Mouse (Mus musculus): ENCODE results near the gene Smim17. TPM values are rescaled to one million over a fixed set of nuclear protein-coding genes. Genes with fewer than 3 reads are reported as not detected.

The Smim17 gene
- polyA plus RNA-seq, 1 experiment from 2014 or later, result not detected

- Histone ChIP-seq H3K4me2 (ENCODE audit: low read length) (peak within 1 kb of the TSS; percentile 88), H3K9ac (ENCODE audit: low read length) (peak within 1 kb of the TSS; percentile 85), H3K4me3 (ENCODE audit: control insufficient read depth in 1 of 2, insufficient read depth in 1 of 2, low read depth in 1 of 2, low read length in 2 of 2) (peak within 1 kb of the TSS; percentile 73), H3K9me3 (ENCODE audit: control insufficient read depth, low read length) (no peaks in the 10 kb centered on the region), H3K27me3 (ENCODE audit: control insufficient read depth, insufficient read depth, low read length) (no peaks in the 10 kb centered on the region), H3K27ac (replicated peaks in 1 of 2; ENCODE audit: control insufficient read depth in 1 of 2, insufficient read depth in 1 of 2, low read depth in 2 of 2, low read length in 2 of 2) (peak within 1 kb of the TSS; percentile 40 to 61; a peak in 2 of 4 replicates), H3K4me1 (ENCODE audit: control insufficient read depth in 2 of 2, insufficient read depth in 2 of 2, low read length in 2 of 2) (peaks cover 9 to 11% of the 10 kb centered on the region in 2 experiments; a peak in 3 of 4 replicates), H3K36me3 (ENCODE audit: control insufficient read depth, insufficient read depth, low read length) (no peaks in the 10 kb centered on the region)
- under 1% methylated on average over 28 of the region's 28 CpGs for WGBS
- peak; percentile 96 for ATAC-seq (ENCODE audit: insufficient number of reproducible peaks, insufficient read depth, low FRiP score, low read depth)
Observed at GRCm38 (mm10) chr7:6383044-6383455, 15.5 kb upstream of the Smim17 start, which contains the start of gene Zfp28. Gene Zfp28, plus strand, starts transcription at chr7:6383295.

GRCm38 (mm10) chr7:6384011-6384410, 14.5 kb upstream of the Smim17 start:
- ATAC-seq (ENCODE audit: insufficient number of reproducible peaks, insufficient read depth, low FRiP score, low read depth), result no peak
- Histone ChIP-seq H3K27ac (replicated peaks in 1 of 2; ENCODE audit: control insufficient read depth in 1 of 2, insufficient read depth in 1 of 2, low read depth in 2 of 2, low read length in 2 of 2) (peak overlapping the region in 1 of 2 experiments; percentile 61; a peak in 2 of 4 replicates), H3K9me3 (ENCODE audit: control insufficient read depth, low read length) (no peaks in the 10 kb centered on the region), H3K4me1 (ENCODE audit: control insufficient read depth in 2 of 2, insufficient read depth in 2 of 2, low read length in 2 of 2) (peaks cover 9 to 11% of the 10 kb centered on the region in 2 experiments; a peak in 3 of 4 replicates), H3K9ac (ENCODE audit: low read length) (peak overlapping the region; percentile 85; the same call in 1 of the 2 replicates), H3K4me3 (ENCODE audit: control insufficient read depth in 1 of 2, insufficient read depth in 1 of 2, low read depth in 1 of 2, low read length in 2 of 2) (peak overlapping the region; percentile 73; a peak in 3 of 4 replicates), H3K36me3 (ENCODE audit: control insufficient read depth, insufficient read depth, low read length) (0 out of 2 replicates have a peak, but pooled peaks cover 3% of the 10 kb centered on the region), H3K4me2 (ENCODE audit: low read length) (peak overlapping the region; percentile 88), H3K27me3 (ENCODE audit: control insufficient read depth, insufficient read depth, low read length) (no peaks in the 10 kb centered on the region)
- 53% methylated on average over 8 of the region's 8 CpGs for WGBS

- Histone ChIP-seq H3K36me3 (ENCODE audit: control insufficient read depth, insufficient read depth, low read length) (peaks cover 33% of the 10 kb centered on the region), H3K4me3 (ENCODE audit: control insufficient read depth in 1 of 2, insufficient read depth in 1 of 2, low read depth in 1 of 2, low read length in 2 of 2) (no peak overlapping the region), H3K27me3 (ENCODE audit: control insufficient read depth, insufficient read depth, low read length) (no peaks in the 10 kb centered on the region), H3K27ac (replicated peaks in 1 of 2; ENCODE audit: control insufficient read depth in 1 of 2, insufficient read depth in 1 of 2, low read depth in 2 of 2, low read length in 2 of 2) (no peak overlapping the region), H3K9me3 (ENCODE audit: control insufficient read depth, low read length) (no peaks in the 10 kb centered on the region), H3K4me1 (ENCODE audit: control insufficient read depth in 2 of 2, insufficient read depth in 2 of 2, low read length in 2 of 2) (peaks cover 9 to 11% of the 10 kb centered on the region in 2 experiments; a peak in 3 of 4 replicates), H3K9ac (ENCODE audit: low read length) (no peak overlapping the region), H3K4me2 (ENCODE audit: low read length) (no peak overlapping the region)
- ATAC-seq (ENCODE audit: insufficient number of reproducible peaks, insufficient read depth, low FRiP score, low read depth), result no peak
- WGBS, result 86% methylated on average over 8 of the region's 8 CpGs
Observed at GRCm38 (mm10) chr7:6386995-6387394, 11.5 kb upstream of the Smim17 start.

GRCm38 (mm10) chr7:6388971-6389370, 9.5 kb upstream of the Smim17 start:
- Histone ChIP-seq H3K36me3 (ENCODE audit: control insufficient read depth, insufficient read depth, low read length) (peaks cover 53% of the 10 kb centered on the region), H3K9me3 (ENCODE audit: control insufficient read depth, low read length) (no peaks in the 10 kb centered on the region), H3K27ac (replicated peaks in 1 of 2; ENCODE audit: control insufficient read depth in 1 of 2, insufficient read depth in 1 of 2, low read depth in 2 of 2, low read length in 2 of 2) (no peak overlapping the region), H3K9ac (ENCODE audit: low read length) (no peak overlapping the region), H3K4me2 (ENCODE audit: low read length) (no peak overlapping the region), H3K27me3 (ENCODE audit: control insufficient read depth, insufficient read depth, low read length) (no peaks in the 10 kb centered on the region), H3K4me3 (ENCODE audit: control insufficient read depth in 1 of 2, insufficient read depth in 1 of 2, low read depth in 1 of 2, low read length in 2 of 2) (no peak overlapping the region), H3K4me1 (ENCODE audit: control insufficient read depth in 2 of 2, insufficient read depth in 2 of 2, low read length in 2 of 2) (peaks cover under 1% of the 10 kb centered on the region in 2 experiments; a peak in 2 of 4 replicates)
- no peak for ATAC-seq (ENCODE audit: insufficient number of reproducible peaks, insufficient read depth, low FRiP score, low read depth)
- WGBS, result 82% methylated on average over 5 of the region's 5 CpGs

GRCm38 (mm10) chr7:6389449-6389848, 9.1 kb upstream of the Smim17 start:
- Histone ChIP-seq H3K36me3 (ENCODE audit: control insufficient read depth, insufficient read depth, low read length) (peaks cover 58% of the 10 kb centered on the region), H3K27ac (replicated peaks in 1 of 2; ENCODE audit: control insufficient read depth in 1 of 2, insufficient read depth in 1 of 2, low read depth in 2 of 2, low read length in 2 of 2) (no peak overlapping the region), H3K4me3 (ENCODE audit: control insufficient read depth in 1 of 2, insufficient read depth in 1 of 2, low read depth in 1 of 2, low read length in 2 of 2) (no peak overlapping the region), H3K27me3 (ENCODE audit: control insufficient read depth, insufficient read depth, low read length) (no peaks in the 10 kb centered on the region), H3K9me3 (ENCODE audit: control insufficient read depth, low read length) (no peaks in the 10 kb centered on the region), H3K4me2 (ENCODE audit: low read length) (no peak overlapping the region), H3K9ac (ENCODE audit: low read length) (no peak overlapping the region), H3K4me1 (ENCODE audit: control insufficient read depth in 2 of 2, insufficient read depth in 2 of 2, low read length in 2 of 2) (no peaks in the 10 kb centered on the region)
- ATAC-seq (ENCODE audit: insufficient number of reproducible peaks, insufficient read depth, low FRiP score, low read depth), result no peak
- WGBS, result 59% methylated on average over 5 of the region's 5 CpGs

- ATAC-seq (ENCODE audit: insufficient number of reproducible peaks, insufficient read depth, low FRiP score, low read depth), result peak; percentile 80
- no peak within 1 kb of the TSS for H3K27ac ChIP-seq (replicated peaks in 1 of 2; ENCODE audit: control insufficient read depth in 1 of 2, insufficient read depth in 1 of 2, low read depth in 2 of 2, low read length in 2 of 2)
- WGBS, result 2% methylated on average over 17 of the region's 17 CpGs
- no peak within 1 kb of the TSS for H3K4me3 ChIP-seq (ENCODE audit: control insufficient read depth in 1 of 2, insufficient read depth in 1 of 2, low read depth in 1 of 2, low read length in 2 of 2)
- H3K9ac ChIP-seq (ENCODE audit: low read length), result no peak within 1 kb of the TSS
- no peaks in the 10 kb centered on the region for H3K9me3 ChIP-seq (ENCODE audit: control insufficient read depth, low read length)
- no peaks in the 10 kb centered on the region for H3K27me3 ChIP-seq (ENCODE audit: control insufficient read depth, insufficient read depth, low read length)
- no peak within 1 kb of the TSS for H3K4me2 ChIP-seq (ENCODE audit: low read length)
- no peaks in the 10 kb centered on the region for H3K4me1 ChIP-seq (ENCODE audit: control insufficient read depth in 2 of 2, insufficient read depth in 2 of 2, low read length in 2 of 2)
- no peaks in the 10 kb centered on the region for H3K36me3 ChIP-seq (ENCODE audit: control insufficient read depth, insufficient read depth, low read length)
Observed at GRCm38 (mm10) chr7:6410043-6410442, 11.5 kb downstream of the Smim17 start, which contains the start of gene Gm20715. Gene Gm20715, plus strand, starts transcription at chr7:6410277.

GRCm38 (mm10) chr7:6414626-6415441, 16.3 kb downstream of the Smim17 start:
- Histone ChIP-seq H3K4me2 (ENCODE audit: low read length) (no peak overlapping the region), H3K27me3 (ENCODE audit: control insufficient read depth, insufficient read depth, low read length) (no peaks in the 10 kb centered on the region; the same call in 1 of the 2 replicates), H3K36me3 (ENCODE audit: control insufficient read depth, insufficient read depth, low read length) (no peaks in the 10 kb centered on the region), H3K9me3 (ENCODE audit: control insufficient read depth, low read length) (no peaks in the 10 kb centered on the region), H3K27ac (replicated peaks in 1 of 2; ENCODE audit: control insufficient read depth in 1 of 2, insufficient read depth in 1 of 2, low read depth in 2 of 2, low read length in 2 of 2) (no peak overlapping the region), H3K4me3 (ENCODE audit: control insufficient read depth in 1 of 2, insufficient read depth in 1 of 2, low read depth in 1 of 2, low read length in 2 of 2) (no peak overlapping the region), H3K4me1 (ENCODE audit: control insufficient read depth in 2 of 2, insufficient read depth in 2 of 2, low read length in 2 of 2) (no peaks in the 10 kb centered on the region), H3K9ac (ENCODE audit: low read length) (no peak overlapping the region)
- WGBS, result 7% methylated on average over 20 of the region's 22 CpGs
- ATAC-seq (ENCODE audit: insufficient number of reproducible peaks, insufficient read depth, low FRiP score, low read depth), result no peak

Data from heart, embryonic 14.5 days (tissue).